Mouse (Mus musculus): ENCODE measurements around the gene Ahnak2.

GRCm38 (mm10) chr12:112761411-112761810, 41.0 kb downstream of the Ahnak2 start:
- no peak for TF ChIP-seq POLR2A (IDR thresholded peaks at IDR 0.05; ENCODE audit: extremely low read depth, insufficient read depth, low read length)
- no peak for TF ChIP-seq CTCF (IDR thresholded peaks at IDR 0.05; ENCODE audit: low read depth, low read length)

Measured in liver, adult 2 months (tissue).